28 mouse cellular contexts compared by ENCODE assay signal in genomic region chr7:28603788-28604187, GRCm38 (mm10). TPM values are rescaled to one million over a fixed set of nuclear protein-coding genes. Genes with fewer than 3 reads are reported as not detected.
A peak's percentile ranks its signal among the peaks of the same experiment; 100 is the strongest.
DNase-seq lines count a peak whose midpoint lies in the region; ATAC-seq and TF ChIP-seq lines count a peak whose summit lies in the region.
"Not testable (repeated sequence)": the region's sequence is repeated elsewhere in the genome, so short reads cannot be mapped to it uniquely, and the experiment has no call there.
"Had no signal": no experiment of that assay in that cellular context is flagged by ENCODE, and none has a peak within 500 bp of the region (broad histone marks: within the 10 kb centered on the region; RNA-seq: fewer than 3 reads in every experiment).

No protein-coding gene starts in this region.

- H3K27ac ChIP-seq in gastrocnemius, adult 2 months; intestine, postnatal 0 days (ENCODE audit: low read depth, low read length); liver, adult 2 months (replicated peaks; ENCODE audit: insufficient read depth, low read depth, low read length): not testable (repeated sequence)

- not testable (repeated sequence) for H3K4me3 ChIP-seq in gastrocnemius, adult 2 months; intestine, postnatal 0 days (ENCODE audit: low read depth, low read length); liver, adult 2 months (ENCODE audit: insufficient read depth, low read depth, low read length)

- TF ChIP-seq POLR2A in liver, adult 2 months (IDR thresholded peaks at IDR 0.05; ENCODE audit: extremely low read depth, insufficient read depth, low read length): not testable (repeated sequence)

- peak; percentile 46 for DNase-seq in A20 (ENCODE audit: low read depth, low spot score)
- peak; percentile 64 for DNase-seq in ES-CJ7 (ENCODE audit: low read depth, low spot score)
- peak; percentile 77 for DNase-seq in R1 (ENCODE audit: low read depth, low spot score)
- not testable (repeated sequence) for DNase-seq in gastrocnemius, adult 2 months; liver, adult 2 months (ENCODE audit: extremely low read depth, low read depth, low spot score)

- not testable (repeated sequence) for ATAC-seq in intestine, postnatal 0 days
- ATAC-seq in megakaryocyte progenitor cell, adult 5-6 weeks (replicated peaks; ENCODE audit: poor library complexity): peak; percentile 44; the same call in 1 of the 2 replicates

- WGBS in intestine, postnatal 0 days: 78% methylated on average over 2 of the region's 2 CpGs
- 83% methylated on average over 2 of the region's 2 CpGs for WGBS in liver, adult 2 months

- not testable (repeated sequence) for H3K9me3 ChIP-seq in intestine, postnatal 0 days (ENCODE audit: control insufficient read depth)

- TF ChIP-seq CTCF in gastrocnemius, adult 2 months (IDR thresholded peaks at IDR 0.05): peak; percentile 10; the same call in 1 of the 2 replicates
- peak; percentile 39 for TF ChIP-seq CTCF in intestine, postnatal 0 days (IDR thresholded peaks at IDR 0.05; ENCODE audit: low read depth)
- peak; percentile 17; the same call in 1 of the 2 replicates for TF ChIP-seq CTCF in liver, adult 2 months (IDR thresholded peaks at IDR 0.05; ENCODE audit: low read depth, low read length)

- not testable (repeated sequence) for H3K27me3 ChIP-seq in intestine, postnatal 0 days (replicated peaks; ENCODE audit: control insufficient read depth, insufficient read depth, low read length); liver, adult 2 months (ENCODE audit: control insufficient read depth, insufficient read depth, low read length)

- not testable (repeated sequence) for H3K4me1 ChIP-seq in intestine, postnatal 0 days (replicated peaks; ENCODE audit: control insufficient read depth, insufficient read depth, low read length); liver, adult 2 months (ENCODE audit: control insufficient read depth, insufficient read depth, low read length)

- not testable (repeated sequence) for H3K4me2 ChIP-seq in intestine, postnatal 0 days (replicated peaks; ENCODE audit: low read depth)

- intact Hi-C loops in gastrocnemius, adult 2 months (cut with DNase I): loop anchor here (5.0 to 10.0 kb wide), 2 partner anchors 111 to 121 kb away; no protein-coding TSS in a partner anchor

- not testable (repeated sequence) for H3K36me3 ChIP-seq in intestine, postnatal 0 days (ENCODE audit: control insufficient read depth, insufficient read depth); liver, adult 2 months (ENCODE audit: control insufficient read depth, insufficient read depth, low read length)

- H3K79me2 ChIP-seq in liver, adult 2 months (ENCODE audit: control insufficient read depth, insufficient read depth, low read length): not testable (repeated sequence)

- H3K9ac ChIP-seq in intestine, postnatal 0 days (ENCODE audit: low read depth, low read length); liver, adult 2 months (ENCODE audit: low read depth, low read length): not testable (repeated sequence)

RNA-seq across cellular contexts. Expression of gene Pak4, which starts 5.8 kb away (rescaled TPM):
- 1 to 10 TPM; 2.4 to 3.2 TPM for total RNA-seq in gastrocnemius, adult 2 months (2021)
- polyA plus RNA-seq in intestine, postnatal 0 days (2015; fragmentation: Nextera tagmentation; extraction: Ambion mirVana): 17.2 and 19.7 TPM in 2 replicates
- 4.0 and 7.0 TPM in 2 replicates for total RNA-seq in liver, adult 2 months (2014; rRNA removed)
- polyA plus RNA-seq in liver, adult 2 months (2012; rRNA removed): 14.9 TPM in 2 replicates
- total RNA-seq in megakaryocyte progenitor cell, adult 5-6 weeks (2015): 5.6 and 6.4 TPM in 2 replicates
- 3.3 and 3.9 TPM in 2 replicates for total RNA-seq in megakaryocyte progenitor cell, adult 5-6 weeks (2017)

RNA-seq across cellular contexts. Expression of gene Samd4b, which starts 5.8 kb away (rescaled TPM):
- total RNA-seq in gastrocnemius, adult 2 months (2021): 10 to 100 TPM; 13.0 to 13.1 TPM
- polyA plus RNA-seq in intestine, postnatal 0 days (2015; fragmentation: Nextera tagmentation; extraction: Ambion mirVana): 12.4 and 13.4 TPM in 2 replicates
- 4.1 and 6.9 TPM in 2 replicates for total RNA-seq in liver, adult 2 months (2014; rRNA removed)
- 25.7 and 27.0 TPM in 2 replicates for polyA plus RNA-seq in liver, adult 2 months (2012; rRNA removed)
- total RNA-seq in megakaryocyte progenitor cell, adult 5-6 weeks (2015): 20.7 TPM in 2 replicates
- total RNA-seq in megakaryocyte progenitor cell, adult 5-6 weeks (2017): 2.7 and 4.3 TPM in 2 replicates

RNA-seq across cellular contexts. Expression of gene Acp7, which starts 27.3 kb away (rescaled TPM):
- not detected for total RNA-seq in gastrocnemius, adult 2 months (2021)
- not detected in 2 replicates for polyA plus RNA-seq in intestine, postnatal 0 days (2015; fragmentation: Nextera tagmentation; extraction: Ambion mirVana)
- total RNA-seq in liver, adult 2 months (2014; rRNA removed): not detected in 2 replicates
- polyA plus RNA-seq in liver, adult 2 months (2012; rRNA removed): not detected in 2 replicates
- not detected in 2 replicates for total RNA-seq in megakaryocyte progenitor cell, adult 5-6 weeks (2015)
- total RNA-seq in megakaryocyte progenitor cell, adult 5-6 weeks (2017): not detected in 2 replicates
- total RNA-seq: adrenal gland, adult 8-10 months; adrenal gland, postnatal 4 days; gastrocnemius, postnatal 25 days; heart, postnatal 4 days; megakaryocyte-erythroid progenitor cell, adult 5-6 weeks; monocyte, adult 5-6 weeks had no signal
- polyA plus RNA-seq: C2C12; forebrain, embryonic 14.5 days; G1E; heart, embryonic 11.5 days; heart, embryonic 16.5 days; hindbrain, embryonic 13.5 days; inflammation-experienced regulatory T-cells, adult 6 months; kidney, embryonic 16.5 days; limb, embryonic 10.5 days; liver, embryonic 15.5 days; lung, embryonic 16.5 days; midbrain, embryonic 13.5 days; neural tube, embryonic 14.5 days; stomach, embryonic 14.5 days had no signal

RNA-seq across cellular contexts. Expression of gene Nccrp1, which starts 56.7 kb away (rescaled TPM):
- total RNA-seq in gastrocnemius, adult 2 months (2021): not detected
- not detected in 2 replicates for polyA plus RNA-seq in intestine, postnatal 0 days (2015; fragmentation: Nextera tagmentation; extraction: Ambion mirVana)
- total RNA-seq in liver, adult 2 months (2014; rRNA removed): not detected in 2 replicates
- polyA plus RNA-seq in liver, adult 2 months (2012; rRNA removed): 0.05 TPM in 1 of 2 replicates, not detected in the other
- total RNA-seq in megakaryocyte progenitor cell, adult 5-6 weeks (2015): not detected in 2 replicates
- total RNA-seq in megakaryocyte progenitor cell, adult 5-6 weeks (2017): not detected in 2 replicates
- total RNA-seq: adrenal gland, adult 8-10 months; adrenal gland, postnatal 4 days; G1E; gastrocnemius, postnatal 25 days; heart, postnatal 4 days; megakaryocyte-erythroid progenitor cell, adult 5-6 weeks; monocyte, adult 5-6 weeks had no signal
- polyA plus RNA-seq: C2C12; embryonic facial prominence, embryonic 12.5 days; forebrain, embryonic 14.5 days; heart, embryonic 11.5 days; heart, embryonic 16.5 days; hindbrain, embryonic 13.5 days; kidney, embryonic 16.5 days; limb, embryonic 10.5 days; liver, embryonic 15.5 days; lung, embryonic 16.5 days; midbrain, embryonic 13.5 days; stomach, embryonic 14.5 days had no signal
